Mouse (Mus musculus) embryonic facial prominence, embryonic 11.5 days (tissue): ENCODE measurements at regions not wholly inside any gene's neighbourhood (a gene's known extent, or its start where the extent isn't known, plus 50 kb on each side); places are given as distances from the start of the nearest gene placed in this dataset.

Source experiments
- ATAC-seq: fragments of 200-750 bp; cut with Nextera tagmentation; replicated peaks from 2 replicates; pipeline ENCODE4 v1.8.0; 2017; ENCODE audit warnings: low read depth; ENCODE audit not compliant: insufficient number of reproducible peaks, low FRiP score, low TSS enrichment
- DNase-seq: peaks from one replicate; pipeline ENCODE4 v3.0.0-alpha.2; 2015; ENCODE audit warnings: low spot score
- H3K27ac ChIP-seq: fragments of 300-500 bp; sonication (generic); replicated peaks from 2 replicates; pipeline ENCODE4 v1.5.1; 2014; ENCODE audit warnings: mild to moderate bottlenecking, low read depth, low read length, control low read depth
- H3K27me3 ChIP-seq: fragments of 300-500 bp; sonication (generic); 2 replicates; pipeline ENCODE4 v1.6.1; 2014; ENCODE audit warnings: mild to moderate bottlenecking, low read length, moderate library complexity, mixed read lengths; ENCODE audit not compliant: control insufficient read depth, insufficient read depth
- H3K36me3 ChIP-seq: fragments of 300-500 bp; sonication (generic); replicated peaks from 2 replicates; pipeline ENCODE4 v1.6.1; 2014; ENCODE audit warnings: low read depth, mild to moderate bottlenecking, low read length, moderate library complexity, mixed read lengths; ENCODE audit not compliant: control insufficient read depth, insufficient read depth
- H3K4me1 ChIP-seq: fragments of 300-500 bp; sonication (generic); 2 replicates; pipeline ENCODE4 v1.6.1; 2014; ENCODE audit warnings: low read length, mixed read lengths; ENCODE audit not compliant: control insufficient read depth, insufficient read depth
- H3K4me2 ChIP-seq: fragments of 300-500 bp; sonication (generic); 2 replicates; pipeline ENCODE4 v1.6.1; 2014; ENCODE audit warnings: low read depth, mild to moderate bottlenecking, control low read depth, low read length, moderate library complexity
- H3K4me3 ChIP-seq: fragments of 300-500 bp; sonication (generic); 2 replicates; pipeline ENCODE4 v1.5.1; 2014; ENCODE audit warnings: low read depth, low read length, control low read depth
- H3K9ac ChIP-seq: fragments of 300-500 bp; sonication (generic); replicated peaks from 2 replicates; pipeline ENCODE4 v1.6.1; 2014; ENCODE audit warnings: mild to moderate bottlenecking, control low read depth, low read length
- H3K9me3 ChIP-seq: fragments of 300-500 bp; sonication (generic); replicated peaks from 2 replicates; pipeline ENCODE4 v1.6.1; 2016; ENCODE audit warnings: mild to moderate bottlenecking, low read length, inconsistent platforms, mixed read lengths; ENCODE audit not compliant: control insufficient read depth
- WGBS: fragments of 180-500 bp; shearing (Covaris S2); extraction: QIAGEN DNeasy Blood & Tissue Kit; methylation state at CpG from one replicate; pipeline ENCODE4 v1.1.7; 2014; 5-methylcytosine and 5-hydroxymethylcytosine counted together

DNA sequence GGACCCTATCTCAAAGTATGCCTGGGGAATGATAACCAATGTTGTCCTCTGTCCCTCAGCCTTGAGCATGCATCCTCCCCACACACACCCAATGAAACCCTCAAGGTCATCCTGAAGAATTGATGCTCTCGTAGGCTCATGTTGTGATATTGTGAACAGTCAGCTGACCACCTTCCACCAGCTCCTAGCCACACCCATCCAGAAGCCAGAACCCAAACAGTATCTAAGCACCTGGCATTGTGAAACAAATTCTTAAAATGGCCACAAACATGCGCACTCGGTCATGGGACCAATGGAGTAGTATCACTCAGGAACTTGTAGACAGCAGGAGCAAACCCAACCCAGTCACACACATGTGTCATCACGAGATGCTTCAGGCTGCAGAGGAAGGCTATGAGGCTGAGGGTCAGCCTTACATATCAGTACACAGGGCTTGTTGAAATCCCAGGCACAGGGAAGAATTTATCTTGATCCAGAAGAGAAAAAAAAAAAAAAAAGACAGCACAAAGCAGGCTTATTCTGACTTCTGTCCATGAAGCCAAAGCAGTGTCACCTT, 307.4 kb upstream of the Pabpc6 start:
- 92% methylated on average over 4 of the region's 4 CpGs for WGBS
- no peak overlapping the region for H3K4me2 ChIP-seq
- no peak overlapping the region for H3K9ac ChIP-seq
- H3K36me3 ChIP-seq: no peaks in the 10 kb centered on the region
- H3K9me3 ChIP-seq: no peaks in the 10 kb centered on the region
- no peak for ATAC-seq
- no peaks in the 10 kb centered on the region for H3K4me1 ChIP-seq
- no peak for DNase-seq
- H3K27me3 ChIP-seq: no peaks in the 10 kb centered on the region
- no peak overlapping the region for H3K27ac ChIP-seq
- H3K4me3 ChIP-seq: no peak overlapping the region

DNA sequence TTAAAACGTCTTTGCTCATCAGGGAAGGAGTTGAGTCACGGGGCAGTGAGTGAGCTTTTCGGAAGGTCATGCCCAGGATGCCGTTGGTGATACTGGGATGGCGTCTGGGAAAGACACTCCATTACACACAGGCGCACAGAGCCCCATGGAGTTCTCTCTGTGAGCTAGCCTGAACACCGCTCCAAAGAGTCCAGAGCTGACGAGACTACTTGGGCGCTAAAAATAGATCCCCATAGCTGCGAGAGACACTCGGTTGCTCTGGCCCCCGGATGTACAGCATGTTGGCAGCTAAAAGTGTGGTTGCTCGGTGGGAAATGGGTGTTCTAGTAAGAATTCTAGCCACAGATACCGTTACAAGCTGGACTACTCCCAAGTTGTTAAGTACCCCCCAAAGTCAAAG, 306.5 kb upstream of the Pabpc6 start:
- Histone ChIP-seq H3K27me3 (no peaks in the 10 kb centered on the region), H3K9ac (no peak overlapping the region)

DNA sequence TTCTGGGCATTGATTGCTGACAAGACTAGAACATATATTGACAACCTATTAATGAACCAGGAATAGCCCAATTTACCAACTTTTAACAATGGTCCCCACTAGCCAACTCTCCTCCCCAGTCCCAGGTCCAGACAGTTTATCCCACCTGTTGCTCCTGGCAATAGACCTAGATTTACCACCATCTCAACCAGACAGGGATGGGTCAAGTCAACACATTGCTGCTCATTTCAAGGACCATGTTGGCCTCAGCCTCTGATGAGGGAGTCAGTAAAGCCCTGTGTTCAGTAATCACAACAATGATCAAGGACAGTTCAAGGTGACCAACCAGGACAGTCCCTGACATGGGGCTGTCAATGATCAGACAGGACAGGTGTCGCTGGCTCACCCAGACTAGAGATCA, 305.6 kb upstream of the Pabpc6 start:
- H3K4me1 ChIP-seq: no peaks in the 10 kb centered on the region
- 96% methylated on average over 1 of the region's 1 CpGs for WGBS

More for the DNA sequence above, 306.5 kb upstream of the Pabpc6 start:
- ATAC-seq: no peak
- Histone ChIP-seq H3K36me3 (no peaks in the 10 kb centered on the region), H3K4me3 (no peak overlapping the region), H3K4me2 (no peak overlapping the region), H3K9me3 (no peaks in the 10 kb centered on the region), H3K4me1 (no peaks in the 10 kb centered on the region), H3K27ac (no peak overlapping the region)
- no peak for DNase-seq
- 85% methylated on average over 14 of the region's 14 CpGs for WGBS

DNA sequence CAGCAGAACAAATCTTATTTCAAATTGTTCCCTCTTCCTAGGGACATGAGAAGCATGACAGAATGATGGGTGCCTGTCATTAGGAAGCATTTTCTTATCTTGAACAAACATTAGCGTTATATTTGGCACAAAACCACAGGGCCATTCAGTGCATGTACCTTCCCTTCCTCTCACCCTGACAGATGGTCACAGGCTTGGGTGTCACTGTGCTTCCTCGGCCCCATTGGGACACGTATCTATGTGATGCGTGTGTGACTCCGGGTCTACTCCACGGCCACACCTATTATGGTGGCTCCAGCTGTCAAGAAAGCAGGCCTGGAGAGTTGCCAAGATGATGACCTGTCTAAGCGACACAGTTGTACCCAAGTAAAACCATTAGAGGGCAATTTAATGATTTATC, 298.5 kb upstream of the Pabpc6 start:
- H3K36me3 ChIP-seq: no peaks in the 10 kb centered on the region
- H3K4me3 ChIP-seq: no peak overlapping the region
- WGBS: 87% methylated on average over 7 of the region's 7 CpGs
- ATAC-seq: no peak
- H3K9me3 ChIP-seq: no peaks in the 10 kb centered on the region
- no peak overlapping the region for H3K27ac ChIP-seq
- no peaks in the 10 kb centered on the region for H3K27me3 ChIP-seq
- H3K9ac ChIP-seq: no peak overlapping the region
- H3K4me1 ChIP-seq: no peaks in the 10 kb centered on the region
- no peak for DNase-seq
- no peak overlapping the region for H3K4me2 ChIP-seq

More for the DNA sequence above, 305.6 kb upstream of the Pabpc6 start:
- no peaks in the 10 kb centered on the region for H3K9me3 ChIP-seq
- H3K9ac ChIP-seq: no peak overlapping the region
- H3K27ac ChIP-seq: no peak overlapping the region
- H3K36me3 ChIP-seq: no peaks in the 10 kb centered on the region
- DNase-seq (no peak), ATAC-seq (no peak)
- no peak overlapping the region for H3K4me2 ChIP-seq
- no peak overlapping the region for H3K4me3 ChIP-seq
- no peaks in the 10 kb centered on the region for H3K27me3 ChIP-seq

DNA sequence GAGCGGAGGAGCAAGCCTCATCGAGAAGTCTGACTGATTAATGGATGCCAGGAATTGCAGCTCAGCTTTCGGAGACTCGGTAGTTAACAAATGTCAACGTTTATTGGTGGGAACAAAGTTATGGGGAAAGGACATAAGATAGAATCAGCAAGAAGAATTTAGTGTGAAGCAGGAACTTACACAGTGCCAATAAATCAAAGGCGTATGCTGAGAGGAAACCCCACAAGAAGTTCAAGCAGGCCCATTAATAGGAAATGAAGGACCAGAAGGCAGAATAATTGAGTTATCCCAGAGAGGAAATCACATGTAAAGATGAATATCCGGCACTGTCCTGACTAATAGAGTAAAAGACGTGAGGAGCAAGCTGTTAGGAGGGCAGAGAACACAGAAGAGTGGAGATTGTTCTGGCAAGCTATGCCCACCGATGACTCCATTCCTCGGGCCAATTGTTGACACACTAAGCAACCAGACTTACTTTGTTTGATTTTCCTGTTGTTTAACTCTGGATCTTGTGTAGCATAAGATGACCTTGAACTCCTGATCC, 293.4 kb upstream of the Pabpc6 start:
- Histone ChIP-seq H3K9ac (no peak overlapping the region), H3K9me3 (no peaks in the 10 kb centered on the region), H3K27ac (no peak overlapping the region), H3K27me3 (no peaks in the 10 kb centered on the region), H3K4me1 (no peaks in the 10 kb centered on the region), H3K4me3 (no peak overlapping the region), H3K36me3 (no peaks in the 10 kb centered on the region), H3K4me2 (no peak overlapping the region)
- WGBS: 84% methylated on average over 10 of the region's 10 CpGs
- ATAC-seq (no peak), DNase-seq (no peak)

DNA sequence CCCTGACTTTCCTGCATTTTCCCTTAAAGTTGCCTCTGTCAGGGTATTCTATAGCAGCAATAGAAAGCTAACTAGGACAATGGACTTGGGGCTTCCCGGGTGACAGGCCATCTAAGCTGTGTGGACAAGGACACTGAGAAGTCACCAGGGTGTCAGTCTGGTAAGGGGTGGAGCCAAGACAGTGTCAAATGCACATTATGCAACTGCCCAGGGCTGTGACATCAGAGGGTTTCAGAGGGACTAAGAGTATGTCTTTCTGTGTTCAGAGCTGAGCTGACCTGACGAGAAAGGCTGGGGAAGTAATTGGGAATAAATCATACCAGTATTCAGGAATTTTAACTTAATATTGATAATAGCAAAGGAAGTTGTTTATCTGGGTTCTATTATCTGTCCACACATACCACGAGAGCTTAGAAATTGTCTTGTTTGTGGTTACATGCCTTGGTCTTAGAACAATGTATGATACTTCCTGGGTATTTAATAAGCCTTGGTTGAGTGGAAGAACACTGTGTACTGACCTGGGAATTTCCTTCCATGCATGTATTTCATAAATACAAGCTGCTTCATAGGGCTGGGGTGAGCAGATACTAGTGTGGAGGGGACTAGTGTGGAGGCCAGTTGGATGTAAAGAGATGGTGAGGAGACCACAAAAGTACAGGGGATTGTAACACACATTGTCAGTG, 279.6 kb upstream of the Pabpc6 start:
- ATAC-seq: 0 out of 2 replicates have a peak, but pooled peaks have one; percentile 39
- Histone ChIP-seq H3K27ac (no peak overlapping the region), H3K4me1 (no peaks in the 10 kb centered on the region), H3K9me3 (no peaks in the 10 kb centered on the region), H3K27me3 (no peaks in the 10 kb centered on the region), H3K9ac (no peak overlapping the region), H3K4me3 (no peak overlapping the region), H3K4me2 (no peak overlapping the region), H3K36me3 (no peaks in the 10 kb centered on the region)
- 86% methylated on average over 3 of the region's 3 CpGs for WGBS
- no peak for DNase-seq

DNA sequence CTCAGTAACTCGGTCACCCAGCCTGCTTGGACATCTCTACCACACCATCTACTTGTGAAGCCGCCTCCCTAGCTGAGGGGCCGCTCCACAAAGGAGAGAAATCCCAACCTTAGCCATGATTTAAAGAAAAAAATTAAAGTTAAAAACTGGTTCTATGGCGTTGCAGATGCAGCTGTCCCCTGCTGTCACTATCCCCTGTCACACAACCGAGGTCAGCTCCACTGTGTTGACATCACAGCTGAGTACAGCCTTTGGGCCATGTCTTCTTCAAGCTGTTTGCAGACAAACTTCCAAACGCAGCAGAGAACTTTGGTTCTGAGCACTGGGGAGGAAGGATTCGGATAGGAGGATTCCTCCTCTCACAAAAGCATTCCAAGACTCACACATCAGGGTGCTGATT, 278.1 kb upstream of the Pabpc6 start:
- no peak overlapping the region for H3K27ac ChIP-seq
- no peak overlapping the region for H3K9ac ChIP-seq
- H3K9me3 ChIP-seq: no peaks in the 10 kb centered on the region
- DNase-seq (no peak), ATAC-seq (no peak)
- H3K27me3 ChIP-seq: no peaks in the 10 kb centered on the region
- no peaks in the 10 kb centered on the region for H3K36me3 ChIP-seq
- no peak overlapping the region for H3K4me2 ChIP-seq
- H3K4me1 ChIP-seq: no peaks in the 10 kb centered on the region
- 84% methylated on average over 7 of the region's 7 CpGs for WGBS
- no peak overlapping the region for H3K4me3 ChIP-seq

DNA sequence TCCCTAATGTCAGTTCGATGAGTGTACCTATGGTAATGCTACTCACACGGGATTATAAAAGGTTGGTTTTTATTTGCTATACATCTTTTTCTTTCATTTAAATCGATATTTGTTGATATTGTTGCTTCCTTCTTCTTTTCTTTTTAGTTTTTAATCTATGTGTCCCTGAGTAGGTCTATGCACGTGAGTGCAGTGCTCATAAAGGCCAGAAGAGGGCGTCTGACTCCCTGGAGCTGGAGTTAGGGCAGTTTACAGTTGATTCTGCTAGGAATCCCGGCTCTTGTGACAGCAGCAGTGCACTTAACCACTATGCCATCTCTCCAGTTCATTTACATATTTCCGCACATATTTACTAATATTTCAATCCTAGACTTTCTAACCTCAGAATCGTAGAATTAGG, 275.0 kb upstream of the Pabpc6 start:
- Histone ChIP-seq H3K4me1 (no peaks in the 10 kb centered on the region), H3K4me3 (no peak overlapping the region), H3K9ac (no peak overlapping the region), H3K27ac (no peak overlapping the region), H3K9me3 (no peaks in the 10 kb centered on the region), H3K36me3 (no peaks in the 10 kb centered on the region), H3K27me3 (no peaks in the 10 kb centered on the region), H3K4me2 (no peak overlapping the region)
- ATAC-seq (no peak), DNase-seq (no peak)
- WGBS: 84% methylated on average over 8 of the region's 8 CpGs
